Mouse (Mus musculus) CH12.LX (cell line): ENCODE data around the gene Skap1. TPM values are rescaled to one million over a fixed set of nuclear protein-coding genes. Genes with fewer than 3 reads are reported as not detected.
A peak's percentile ranks its signal among the peaks of the same experiment; 100 is the strongest.

ENCODE experiments used
- DNase-seq: peaks from one replicate; pipeline ENCODE4 v3.0.0-alpha.2; 2013; ENCODE audit errors: extremely low read depth
- H3K27ac ChIP-seq: 2 replicates; pipeline ENCODE4 v1.5.1; 2012; ENCODE audit warnings: low read depth, mild to moderate bottlenecking, control low read depth, moderate library complexity; ENCODE audit not compliant: insufficient read depth
- H3K27me3 ChIP-seq: replicated peaks from 2 replicates; pipeline ENCODE3; 2012; ENCODE audit warnings: inconsistent platforms
- H3K36me3 ChIP-seq, 2 experiments: replicated peaks in 1 of 2; 2 replicates each; pipeline versions ENCODE3 to v1.6.1; 2012; ENCODE audit warnings: inconsistent platforms in 1 of 2, low read length in 1 of 2, mild to moderate bottlenecking in 1 of 2, mixed read lengths in 1 of 2, moderate library complexity in 1 of 2; ENCODE audit not compliant: control insufficient read depth in 1 of 2, insufficient read depth in 1 of 2
- H3K4me1 ChIP-seq, 2 experiments: 2 replicates each; pipeline ENCODE4 v1.6.1; 2012; ENCODE audit warnings: inconsistent platforms in 1 of 2, moderate library complexity in 1 of 2; ENCODE audit not compliant: insufficient read depth in 2 of 2, control insufficient read depth in 1 of 2
- H3K4me2 ChIP-seq: 2 replicates; pipeline ENCODE4 v1.6.1; 2012; ENCODE audit warnings: low read depth, mild to moderate bottlenecking, control low read depth; ENCODE audit not compliant: poor library complexity, insufficient read depth, severe bottlenecking
- H3K4me3 ChIP-seq, 3 experiments: fragments of 150-350 bp in 1 of 3; sonication (generic) in 1 of 3; replicated peaks in 1 of 3; 2 replicates each; pipeline versions ENCODE3 to v1.5.1; 2011 to 2012; ENCODE audit warnings: low read depth in 2 of 3, low read length in 2 of 3, mild to moderate bottlenecking in 2 of 3, moderate library complexity in 2 of 3, control low read depth in 1 of 3, improper control_type of control experiment in 1 of 3, inconsistent platforms in 1 of 3, mixed read lengths in 1 of 3; ENCODE audit not compliant: poor library complexity in 1 of 3
- H3K79me2 ChIP-seq: replicated peaks from 2 replicates; pipeline ENCODE4 v1.6.1; 2012; ENCODE audit warnings: mild to moderate bottlenecking, moderate library complexity; ENCODE audit not compliant: control insufficient read depth, poor library complexity, insufficient read depth, severe bottlenecking; ENCODE audit errors: extremely low read depth
- H3K9ac ChIP-seq: 2 replicates; pipeline ENCODE4 v1.6.1; 2012; ENCODE audit warnings: low read depth, mild to moderate bottlenecking, control low read depth, moderate library complexity; ENCODE audit not compliant: insufficient read depth
- H3K9me3 ChIP-seq: replicated peaks from 2 replicates; pipeline ENCODE3; 2012; ENCODE audit warnings: low read length, inconsistent platforms, mixed read lengths
- BHLHE40 ChIP-seq: IDR thresholded peaks from 2 replicates; pipeline ENCODE4 v1.6.1; 2011; ENCODE audit warnings: mild to moderate bottlenecking, low read depth, low read length, improper control_type of control experiment
- CHD2 ChIP-seq: IDR thresholded peaks from 2 replicates; pipeline ENCODE4 v1.6.1; 2011; ENCODE audit warnings: low read length, improper control_type of control experiment
- CTCF ChIP-seq, 2 experiments: IDR thresholded peaks in 1 of 2; conservative IDR thresholded peaks in 1 of 2; 2 replicates each; pipeline ENCODE4 v1.5.1; 2011 to 2012; ENCODE audit warnings: low read depth in 2 of 2, low read length in 2 of 2, improper control_type of control experiment in 1 of 2, inconsistent platforms in 1 of 2, mild to moderate bottlenecking in 1 of 2, moderate library complexity in 1 of 2
- E2F4 ChIP-seq: IDR thresholded peaks from 2 replicates; pipeline ENCODE4 v1.6.1; 2011; ENCODE audit warnings: low read depth, low read length, improper control_type of control experiment; ENCODE audit not compliant: insufficient replicate concordance
- EP300 ChIP-seq: IDR thresholded peaks from 2 replicates; pipeline ENCODE4 v1.6.1; 2011; ENCODE audit warnings: low read length, improper control_type of control experiment
- GABPA ChIP-seq: IDR thresholded peaks from 2 replicates; pipeline ENCODE4 v1.6.1; 2012; ENCODE audit warnings: low read depth, low read length, improper control_type of control experiment, inconsistent platforms; ENCODE audit not compliant: insufficient replicate concordance
- HCFC1 ChIP-seq: IDR thresholded peaks from 2 replicates; pipeline ENCODE4 v1.6.1; 2012; ENCODE audit warnings: low read depth, mild to moderate bottlenecking, inconsistent platforms, low read length, improper control_type of control experiment
- IRF4 ChIP-seq: IDR thresholded peaks from 2 replicates; pipeline ENCODE4 v1.6.1; 2014; ENCODE audit warnings: low read depth, mild to moderate bottlenecking, inconsistent platforms, low read length, improper control_type of control experiment
- MAFK ChIP-seq: IDR thresholded peaks from 2 replicates; pipeline ENCODE4 v1.6.1; 2011; ENCODE audit warnings: low read length, improper control_type of control experiment; ENCODE audit not compliant: insufficient replicate concordance
- MAX ChIP-seq: IDR thresholded peaks from 2 replicates; pipeline ENCODE4 v1.6.1; 2011; ENCODE audit warnings: low read length, improper control_type of control experiment
- MAZ ChIP-seq: IDR thresholded peaks from 2 replicates; pipeline ENCODE4 v1.6.1; 2012; ENCODE audit warnings: low read depth, mild to moderate bottlenecking, inconsistent platforms, low read length, improper control_type of control experiment, moderate library complexity
- MEF2A ChIP-seq: IDR thresholded peaks from 2 replicates; pipeline ENCODE4 v1.6.1; 2014; ENCODE audit warnings: low read depth, mild to moderate bottlenecking, inconsistent platforms, low read length, improper control_type of control experiment, borderline replicate concordance
- MXI1 ChIP-seq: IDR thresholded peaks from 2 replicates; pipeline ENCODE4 v1.6.1; 2011; ENCODE audit warnings: mild to moderate bottlenecking, low read depth, low read length, improper control_type of control experiment
- MYC ChIP-seq: IDR thresholded peaks from 2 replicates; pipeline ENCODE4 v1.6.1; 2011; ENCODE audit warnings: low read depth, mild to moderate bottlenecking, improper control_type of control experiment, low read length
- NELFE ChIP-seq: IDR thresholded peaks from 2 replicates; pipeline ENCODE4 v1.6.1; 2011; ENCODE audit warnings: low read depth, low read length, improper control_type of control experiment
- NRF1 ChIP-seq: IDR thresholded peaks from 2 replicates; pipeline ENCODE4 v1.6.1; 2014; ENCODE audit warnings: low read depth, mild to moderate bottlenecking, inconsistent platforms, low read length, improper control_type of control experiment, moderate library complexity
- POLR2AphosphoS2 ChIP-seq: IDR thresholded peaks from 2 replicates; pipeline ENCODE4 v1.6.1; 2011; ENCODE audit warnings: low read depth, low read length, improper control_type of control experiment
- RAD21 ChIP-seq: IDR thresholded peaks from 2 replicates; pipeline ENCODE4 v1.6.1; 2011; ENCODE audit warnings: low read depth, mild to moderate bottlenecking, low read length, improper control_type of control experiment, moderate library complexity
- SIN3A ChIP-seq: IDR thresholded peaks from 2 replicates; pipeline ENCODE4 v1.6.1; 2012; ENCODE audit warnings: low read length, improper control_type of control experiment, inconsistent platforms
- TCF12 ChIP-seq: IDR thresholded peaks from 2 replicates; pipeline ENCODE4 v1.6.1; 2014; ENCODE audit warnings: low read depth, mild to moderate bottlenecking, inconsistent platforms, low read length, improper control_type of control experiment
- USF1 ChIP-seq: IDR thresholded peaks from 2 replicates; pipeline ENCODE4 v1.6.1; 2014; ENCODE audit warnings: low read depth, mild to moderate bottlenecking, inconsistent platforms, low read length, improper control_type of control experiment
- USF2 ChIP-seq: conservative IDR thresholded peaks from 2 replicates; pipeline ENCODE4 v1.6.1; 2011; ENCODE audit warnings: low read depth, low read length, improper control_type of control experiment
- ZC3H11A ChIP-seq: IDR thresholded peaks from 2 replicates; pipeline ENCODE4 v1.6.1; 2012; ENCODE audit warnings: low read depth, mild to moderate bottlenecking, inconsistent platforms, low read length, improper control_type of control experiment
- ZKSCAN1 ChIP-seq: IDR thresholded peaks from 2 replicates; pipeline ENCODE4 v1.6.1; 2012; ENCODE audit warnings: low read depth, inconsistent platforms, low read length, improper control_type of control experiment, borderline replicate concordance
- ZMIZ1 ChIP-seq: IDR thresholded peaks from 2 replicates; pipeline ENCODE4 v1.6.1; 2012; ENCODE audit warnings: low read depth, mild to moderate bottlenecking, inconsistent platforms, low read length, improper control_type of control experiment
- ZNF384 ChIP-seq: IDR thresholded peaks from 2 replicates; pipeline ENCODE4 v1.6.1; 2012; ENCODE audit warnings: low read depth, low read length, improper control_type of control experiment, inconsistent platforms
- dilution Hi-C: fragments of 300-500 bp; cut with MboI; formaldehyde crosslinking; loops from 2 replicates; pipeline ENCODE4 v1.14.3; 2020; ENCODE audit warnings: low sequenced_read_pairs; ENCODE audit not compliant: extremely low pct_unique_long_range_greater_than_20kb, extremely low pct_ligation_motif_present
- in situ Hi-C: fragments of 300-500 bp; cut with MboI; formaldehyde crosslinking; loops from 3 replicates; pipeline ENCODE4 v1.14.3; 2019; ENCODE audit warnings: low sequenced_read_pairs, low pct_ligation_motif_present, low pct_unique_long_range_greater_than_20kb, mixed read lengths
- polyA plus RNA-seq: library from polyadenylated mRNA; unstranded; fragments of >175 nt; gene quantifications from 2 replicates; pipeline ENCODE4 v1.2.1, GENCODE M21; 2012; ENCODE audit warnings: low read depth; ENCODE audit not compliant: insufficient read length
- total RNA-seq, 2 experiments: library from RNA; depleted of rRNA; stranded (reverse); fragments of 300-350 nt in 1 of 2; fragments of >200 nt in 1 of 2; gene quantifications; 2 replicates each; pipeline ENCODE4 v1.2.3; 2012 to 2014

The Skap1 gene
- total and polyA plus RNA-seq, 3 experiments = not detected

- no peak overlapping the region for H3K27ac ChIP-seq
- in situ Hi-C loops (no loop called here), dilution Hi-C loops (no loop called here)
- no peaks in the 10 kb centered on the region for H3K36me3 ChIP-seq
- H3K79me2 ChIP-seq = no peaks in the 10 kb centered on the region
- H3K4me2 ChIP-seq = peak overlapping the region; percentile 53
- TF ChIP-seq ZNF384 (no peak), ZKSCAN1 (no peak), MAZ (no peak), TCF12 (no peak), USF2 (no peak), BHLHE40 (peak; percentile 83), GABPA (no peak), HCFC1 (no peak), IRF4 (no peak), MAX (0 out of 2 replicates have a peak, but pooled peaks have one; percentile 14), MYC (no peak), MEF2A (no peak), MAFK (no peak), NELFE (no peak), MXI1 (0 out of 2 replicates have a peak, but pooled peaks have one; percentile 24), E2F4 (no peak), CTCF (conservative IDR thresholded peaks at IDR 0.05 in 1 of 2, IDR thresholded peaks at IDR 0.05 in 1 of 2; ENCODE audit: low read depth in 2 of 2, low read length in 2 of 2) (no peak), USF1 (peak; percentile 35; the same call in 1 of the 2 replicates)
- H3K4me3 ChIP-seq = no peak overlapping the region
- H3K4me1 ChIP-seq = peaks cover 0 to 3% of the 10 kb centered on the region in 2 experiments; a peak in 2 of 4 replicates
- no peaks in the 10 kb centered on the region for H3K9me3 ChIP-seq
- DNase-seq = no peak
- H3K9ac ChIP-seq = no peak overlapping the region
- H3K27me3 ChIP-seq = peaks cover 43% of the 10 kb centered on the region
These were observed 154.5 kb downstream of the Skap1 start for GRCm38 (mm10) chr11:96618789-96619445.

GRCm38 (mm10) chr11:96619576-96619975, 155.2 kb downstream of the Skap1 start:
- Histone ChIP-seq H3K27me3 (peaks cover 38% of the 10 kb centered on the region), H3K9ac (no peak overlapping the region), H3K4me2 (peak overlapping the region; percentile 53), H3K4me1 (peaks cover 0 to 3% of the 10 kb centered on the region in 2 experiments; a peak in 2 of 4 replicates), H3K9me3 (no peaks in the 10 kb centered on the region)
- TF ChIP-seq BHLHE40 (no peak), RAD21 (no peak), ZKSCAN1 (no peak), ZC3H11A (no peak), MAFK (no peak), NELFE (no peak), POLR2AphosphoS2 (no peak), EP300 (no peak), NRF1 (no peak), E2F4 (no peak), ZNF384 (no peak), IRF4 (no peak), HCFC1 (no peak), SIN3A (no peak), GABPA (no peak), CHD2 (no peak), ZMIZ1 (no peak)
- TF ChIP-seq, all 38 proteins: peak for 0
- H3K27ac ChIP-seq = no peak overlapping the region
- dilution Hi-C loops = no loop called here
- no peaks in the 10 kb centered on the region for H3K36me3 ChIP-seq
- H3K79me2 ChIP-seq = no peaks in the 10 kb centered on the region
- no peak for DNase-seq
- in situ Hi-C loops = no loop called here
- H3K4me3 ChIP-seq = no peak overlapping the region
